Mouse (Mus musculus) MEL (cell line): ENCODE measurements around the gene Gm9758. TPM values are rescaled to one million over a fixed set of nuclear protein-coding genes. Genes with fewer than 3 reads are reported as not detected.
A peak's percentile ranks its signal among the peaks of the same experiment; 100 is the strongest.
"Not testable (repeated sequence)": the region's sequence is repeated elsewhere in the genome, so short reads cannot be mapped to it uniquely, and the experiment has no call there.

Source experiments
- DNase-seq: peaks from one replicate; pipeline ENCODE4 v3.0.0; 2011; ENCODE audit warnings: low read depth, low spot score
- H3K27ac ChIP-seq: 2 replicates; pipeline ENCODE4 v1.5.1; 2012; ENCODE audit warnings: low read depth, mild to moderate bottlenecking, control low read depth, low read length, moderate library complexity; ENCODE audit not compliant: control insufficient read depth
- H3K27me3 ChIP-seq, 2 experiments: fragments of 150-350 bp in 1 of 2; sonication (generic) in 1 of 2; 2 replicates each; pipeline ENCODE4 v1.6.1; 2012; ENCODE audit warnings: low read length in 2 of 2, mild to moderate bottlenecking in 2 of 2, improper control_type of control experiment in 1 of 2, moderate library complexity in 1 of 2; ENCODE audit not compliant: insufficient read depth in 2 of 2, control insufficient read depth in 1 of 2
- H3K36me3 ChIP-seq, 2 experiments: 2 replicates each; pipeline ENCODE4 v1.6.1; 2012 to 2014; ENCODE audit warnings: low read length in 2 of 2, improper control_type of control experiment in 1 of 2, inconsistent platforms in 1 of 2, mild to moderate bottlenecking in 1 of 2; ENCODE audit not compliant: insufficient read depth in 2 of 2, control insufficient read depth in 1 of 2
- H3K4me1 ChIP-seq, 2 experiments: fragments of 150-350 bp in 1 of 2; sonication (generic) in 1 of 2; 2 replicates each; pipeline ENCODE4 v1.6.1; 2012; ENCODE audit warnings: low read length in 2 of 2, improper control_type of control experiment in 1 of 2, mild to moderate bottlenecking in 1 of 2; ENCODE audit not compliant: insufficient read depth in 2 of 2, control insufficient read depth in 1 of 2
- H3K4me3 ChIP-seq, 2 experiments: fragments of 150-350 bp in 1 of 2; sonication (generic) in 1 of 2; 2 replicates each; pipeline ENCODE4 v1.5.1; 2012; ENCODE audit warnings: low read depth in 2 of 2, low read length in 2 of 2, mild to moderate bottlenecking in 2 of 2, moderate library complexity in 2 of 2, control low read depth in 1 of 2, improper control_type of control experiment in 1 of 2; ENCODE audit not compliant: control insufficient read depth in 1 of 2, insufficient read depth in 1 of 2
- H3K79me2 ChIP-seq: 2 replicates; pipeline ENCODE4 v1.6.1; 2012; ENCODE audit warnings: mild to moderate bottlenecking, low read length, moderate library complexity; ENCODE audit not compliant: control insufficient read depth, poor library complexity, insufficient read depth
- H3K9ac ChIP-seq: 2 replicates; pipeline ENCODE4 v1.6.1; 2012; ENCODE audit warnings: low read depth, mild to moderate bottlenecking, control low read depth, low read length, moderate library complexity; ENCODE audit not compliant: control insufficient read depth, poor library complexity, severe bottlenecking
- H3K9me3 ChIP-seq: fragments of 150-350 bp; sonication (generic); replicated peaks from 2 replicates; pipeline ENCODE4 v1.6.1; 2012; ENCODE audit warnings: mild to moderate bottlenecking, low read length, improper control_type of control experiment, moderate library complexity; ENCODE audit not compliant: insufficient read depth
- CTCF ChIP-seq, 3 experiments: IDR thresholded peaks in 2 of 3; conservative IDR thresholded peaks in 1 of 3; 2 replicates each; pipeline ENCODE4 v1.5.1; 2011 to 2012; ENCODE audit warnings: low read length in 3 of 3, low read depth in 2 of 3, mild to moderate bottlenecking in 2 of 3, improper control_type of control experiment in 1 of 3, inconsistent platforms in 1 of 3, mixed read lengths in 1 of 3, moderate library complexity in 1 of 3; ENCODE audit not compliant: control insufficient read depth in 1 of 3, insufficient read depth in 1 of 3, poor library complexity in 1 of 3, severe bottlenecking in 1 of 3
- RAD21 ChIP-seq: IDR thresholded peaks from 2 replicates; pipeline ENCODE4 v1.6.1; 2011; ENCODE audit warnings: mild to moderate bottlenecking, low read depth, low read length, improper control_type of control experiment
- polyA plus RNA-seq, 2 experiments: library from polyadenylated mRNA; stranded (reverse) in 1 of 2; unstranded in 1 of 2; fragments of >175 nt in 1 of 2; fragments of >200 nt in 1 of 2; gene quantifications; 2 replicates each; pipeline versions ENCODE4 v1.2.1 to v1.2.4; 2012; ENCODE audit warnings: low replicate concordance in 2 of 2, low read depth in 1 of 2; ENCODE audit not compliant: insufficient read length in 2 of 2, insufficient read depth in 1 of 2, missing spikeins in 1 of 2
- total RNA-seq: library from RNA; depleted of rRNA; stranded (reverse); fragments of 300-350 nt; gene quantifications from 2 replicates; pipeline ENCODE4 v1.2.3, GENCODE M21; 2012; rRNA removed

Gene Gm9758
- total RNA-seq = not detected in 2 replicates
- polyA plus RNA-seq = not detected

GRCm38 (mm10) chr5:14914799-14915198 lies at the start of gene Gm9758:
Gm9758 (minus strand) TSS chr5:14914899.
- H3K4me1 ChIP-seq, H3K9ac ChIP-seq, H3K79me2 ChIP-seq, H3K9me3 ChIP-seq, H3K36me3 ChIP-seq, H3K4me3 ChIP-seq, H3K27ac ChIP-seq, H3K27me3 ChIP-seq, DNase-seq: not testable (repeated sequence)

DNA sequence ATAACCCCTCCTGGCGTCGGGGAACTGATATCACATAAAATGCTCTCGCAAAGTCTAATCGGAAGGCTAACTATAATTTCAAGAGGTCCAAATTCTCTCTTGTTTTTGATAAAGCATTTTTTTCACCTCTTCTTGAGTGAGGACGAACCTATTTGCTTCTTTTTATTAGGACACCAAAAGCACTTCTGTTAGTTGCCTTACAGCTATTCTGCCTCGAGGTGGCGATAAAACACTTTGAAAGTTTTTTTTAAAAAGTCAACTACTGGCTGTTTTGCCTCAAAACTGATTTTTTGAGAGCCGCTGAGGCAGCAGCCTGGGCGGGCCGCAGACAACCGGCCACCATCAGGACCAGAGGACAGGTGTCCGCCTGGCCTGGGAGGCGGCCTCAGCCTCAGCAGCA lies 49.1 kb upstream of the Gm9758 start:
- H3K27ac ChIP-seq, H3K9me3 ChIP-seq, H3K4me1 ChIP-seq, H3K27me3 ChIP-seq, H3K36me3 ChIP-seq, H3K79me2 ChIP-seq, H3K9ac ChIP-seq, H3K4me3 ChIP-seq: not testable (repeated sequence)
- TF ChIP-seq CTCF (IDR thresholded peaks at IDR 0.05 in 2 of 3, conservative IDR thresholded peaks at IDR 0.05 in 1 of 3; ENCODE audit: control insufficient read depth in 1 of 3, insufficient read depth in 1 of 3, low read depth in 2 of 3, low read length in 3 of 3, poor library complexity in 1 of 3, severe bottlenecking in 1 of 3) (peak in 1 of 3 experiments; percentile 23; a peak in 2 of 6 replicates), RAD21 (peak; percentile 7; the same call in 1 of the 2 replicates)
- DNase-seq = peak; percentile 19

- DNase-seq, H3K27me3 ChIP-seq, H3K79me2 ChIP-seq, H3K9ac ChIP-seq, H3K9me3 ChIP-seq, H3K4me1 ChIP-seq, H3K4me3 ChIP-seq, H3K36me3 ChIP-seq, H3K27ac ChIP-seq: not testable (repeated sequence)
These were observed 46.8 kb upstream of the Gm9758 start for GRCm38 (mm10) chr5:14961502-14961901.

- not testable (repeated sequence) for H3K79me2 ChIP-seq, H3K9ac ChIP-seq, H3K27me3 ChIP-seq, H3K4me1 ChIP-seq, H3K36me3 ChIP-seq, H3K4me3 ChIP-seq, DNase-seq, H3K27ac ChIP-seq, H3K9me3 ChIP-seq
These were observed 41.4 kb upstream of the Gm9758 start for GRCm38 (mm10) chr5:14955928-14956706.

GRCm38 (mm10) chr5:14953587-14953986 lies 38.9 kb upstream of the Gm9758 start:
- not testable (repeated sequence) for H3K27ac ChIP-seq, H3K79me2 ChIP-seq, H3K4me3 ChIP-seq, H3K9ac ChIP-seq, H3K9me3 ChIP-seq, H3K4me1 ChIP-seq, DNase-seq, H3K27me3 ChIP-seq, H3K36me3 ChIP-seq

GRCm38 (mm10) chr5:14952749-14953148 lies 38.0 kb upstream of the Gm9758 start:
- not testable (repeated sequence) for H3K79me2 ChIP-seq, H3K9ac ChIP-seq, H3K27me3 ChIP-seq, H3K27ac ChIP-seq, DNase-seq, H3K4me1 ChIP-seq, H3K4me3 ChIP-seq, H3K36me3 ChIP-seq, H3K9me3 ChIP-seq

GRCm38 (mm10) chr5:14951822-14952221 lies 37.1 kb upstream of the Gm9758 start:
- H3K9ac ChIP-seq, H3K4me3 ChIP-seq, H3K36me3 ChIP-seq, H3K9me3 ChIP-seq, DNase-seq, H3K27me3 ChIP-seq, H3K27ac ChIP-seq, H3K79me2 ChIP-seq, H3K4me1 ChIP-seq: not testable (repeated sequence)
